Mouse (Mus musculus): ENCODE data around the gene Itpr2.

The Itpr2 gene

DNA sequence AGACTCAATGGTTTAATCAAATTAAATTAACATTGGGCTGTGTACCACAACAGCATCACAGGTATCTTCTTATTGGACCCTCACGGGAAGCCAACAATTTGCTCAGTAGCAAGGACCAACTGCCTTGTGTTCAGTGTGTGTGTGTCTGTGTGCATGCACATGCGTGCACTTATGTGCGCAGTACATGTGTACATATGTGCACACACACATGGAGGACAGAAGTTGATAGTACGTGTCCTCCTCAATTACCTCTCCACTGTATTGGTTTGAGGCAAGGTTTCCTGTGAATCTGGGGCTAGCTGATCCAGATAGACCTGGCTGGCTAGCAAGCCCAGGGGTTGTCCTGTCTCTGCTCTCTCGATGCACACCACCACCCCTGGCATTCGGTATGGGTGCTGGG is 246.4 kb downstream of the Itpr2 start:
- no peak for DNase-seq

- no peak for DNase-seq
Observed at GRCm38 (mm10) chr6:146254931-146255330, 247.1 kb downstream of the Itpr2 start.

GRCm38 (mm10) chr6:146254216-146254820 is 247.7 kb downstream of the Itpr2 start:
- DNase-seq = no peak

GRCm38 (mm10) chr6:146249096-146249495 is 252.9 kb downstream of the Itpr2 start:
- no peak for DNase-seq

DNA sequence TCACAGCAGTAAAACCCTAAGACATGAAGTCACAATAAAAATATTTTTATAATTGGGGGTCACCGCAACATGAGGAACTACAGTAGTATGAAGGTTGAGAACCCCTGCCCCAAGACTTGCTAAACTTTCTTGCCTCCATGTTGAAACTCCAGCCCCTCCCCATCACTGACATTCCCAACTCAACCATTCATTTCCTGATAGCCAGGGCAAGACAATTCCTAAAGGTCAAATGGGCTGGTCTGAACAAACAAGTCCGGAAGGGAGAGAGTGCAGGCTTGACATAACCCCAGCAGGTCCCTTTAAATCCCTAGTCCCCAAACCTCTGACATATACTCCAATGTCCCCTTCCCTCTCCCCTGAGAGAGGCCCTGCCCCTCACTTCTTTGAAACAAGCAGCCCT is 253.7 kb downstream of the Itpr2 start:
- DNase-seq = no peak

DNA sequence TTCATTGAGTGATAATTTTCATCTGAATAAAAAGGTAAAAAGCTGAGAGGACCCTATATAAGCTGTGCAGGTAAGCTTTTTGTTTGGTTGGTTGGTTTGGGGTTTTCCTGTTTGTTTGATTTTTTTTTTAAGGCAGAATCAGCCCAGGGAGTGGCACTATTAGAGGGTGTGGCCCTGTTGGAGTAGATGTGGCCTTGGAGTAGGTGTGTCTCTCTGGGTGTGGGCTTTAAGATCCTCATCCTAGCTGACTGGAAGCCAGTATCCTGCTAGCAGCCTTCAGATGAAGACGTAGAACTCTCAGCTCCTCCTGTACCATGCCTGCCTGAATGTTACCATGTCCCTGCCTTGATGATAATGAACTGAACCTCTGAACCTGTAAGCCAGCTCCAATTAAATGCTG is 254.1 kb downstream of the Itpr2 start:
- DNase-seq = no peak

GRCm38 (mm10) chr6:146246368-146246767 is 255.7 kb downstream of the Itpr2 start:
- no peak for DNase-seq

DNA sequence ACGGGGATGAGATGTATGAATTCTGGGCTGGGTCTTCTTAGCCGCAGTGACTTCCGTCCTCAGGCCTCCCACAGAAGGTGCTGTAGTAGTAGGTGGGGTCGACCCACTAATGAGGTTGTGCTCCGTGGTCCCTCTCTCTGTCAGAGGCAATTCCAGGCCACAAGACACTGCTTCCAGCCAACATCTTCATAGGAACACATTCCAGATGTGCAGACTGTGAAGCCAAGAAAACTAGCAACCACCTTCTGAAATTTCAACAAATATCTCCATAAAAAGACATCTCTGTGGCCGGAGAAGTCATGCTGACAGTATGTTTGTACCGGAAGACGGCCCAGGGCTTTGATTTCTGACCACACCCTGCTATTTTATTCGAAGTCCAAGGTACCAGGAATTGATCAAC is 256.1 kb downstream of the Itpr2 start:
- no peak for DNase-seq

DNA sequence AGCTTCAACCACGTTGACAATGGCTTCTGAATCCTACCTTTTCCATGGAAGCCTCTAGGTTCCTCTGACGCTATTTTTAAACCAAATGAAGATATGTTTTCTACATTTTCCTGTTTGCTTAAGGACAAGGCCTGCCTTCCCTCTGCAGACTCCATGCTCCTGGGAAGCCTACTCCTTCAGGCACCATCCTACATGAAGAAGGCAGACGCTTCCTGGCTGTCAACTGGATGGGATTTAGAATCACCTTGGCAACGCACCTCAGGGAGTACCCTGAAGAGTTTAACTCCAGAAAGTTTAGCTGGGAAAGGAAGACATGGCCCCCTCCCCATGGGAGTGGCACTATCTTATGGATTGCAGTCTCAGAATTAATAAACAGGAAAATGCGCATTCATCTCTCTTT is 259.0 kb downstream of the Itpr2 start:
- DNase-seq = no peak

DNA sequence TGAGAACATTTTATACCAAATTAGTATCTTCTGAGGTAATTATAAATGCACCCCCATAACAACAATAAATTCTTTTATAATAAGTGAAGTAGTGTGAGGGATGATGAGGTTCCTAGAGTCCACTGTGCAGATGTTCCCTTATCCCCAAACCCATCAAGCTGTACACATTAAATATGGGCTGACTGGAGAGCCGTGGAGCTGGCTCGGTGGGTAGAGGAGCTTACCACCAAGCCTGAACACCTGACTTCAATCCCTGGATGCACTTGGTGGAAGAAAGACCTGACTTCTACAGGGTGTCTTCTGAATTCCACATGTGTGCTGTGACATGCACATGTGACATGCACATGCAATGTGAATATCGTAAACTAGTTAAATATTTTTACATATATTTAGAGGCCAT is 260.7 kb downstream of the Itpr2 start:
- no peak for DNase-seq

DNA sequence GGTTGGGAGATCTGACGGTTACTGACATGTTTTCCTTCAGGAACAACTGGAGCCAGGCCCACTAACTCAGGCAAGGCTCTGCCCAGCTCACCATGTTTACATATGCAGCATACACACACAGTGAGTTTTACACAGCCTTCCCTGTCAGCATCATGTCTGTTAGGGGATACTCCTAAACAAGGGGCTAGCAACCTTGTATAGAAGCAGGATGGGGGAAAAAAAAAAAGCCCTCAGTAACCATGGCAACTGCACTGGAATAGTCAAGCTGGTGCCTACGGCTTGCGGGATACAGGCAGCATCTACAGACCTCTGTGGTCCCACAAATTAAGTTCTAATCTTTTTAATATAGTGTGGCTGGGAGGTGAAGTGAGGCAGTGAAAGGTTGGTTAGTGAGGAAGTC is 266.9 kb downstream of the Itpr2 start:
- DNase-seq = no peak

DNA sequence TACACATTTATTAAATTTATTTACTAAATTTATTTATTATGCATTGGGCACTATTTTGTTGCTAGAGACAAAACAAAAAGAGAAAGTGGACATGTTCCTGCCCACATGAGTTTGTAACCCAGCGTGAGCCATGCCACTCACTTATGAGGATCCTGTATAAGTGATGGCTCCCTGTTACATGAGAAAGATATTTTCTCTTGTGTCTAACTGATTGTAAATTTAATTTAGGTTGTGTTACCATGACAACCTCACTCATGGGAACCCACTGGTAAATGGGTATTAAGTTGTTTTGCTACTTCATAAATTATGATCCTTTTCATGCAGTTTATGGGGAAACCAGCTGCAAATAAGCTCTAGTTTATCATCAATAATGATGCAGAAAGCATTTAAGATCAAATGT is 267.6 kb downstream of the Itpr2 start:
- DNase-seq = no peak

GRCm38 (mm10) chr6:146230903-146231302 is 271.1 kb downstream of the Itpr2 start:
- no peak for DNase-seq

DNA sequence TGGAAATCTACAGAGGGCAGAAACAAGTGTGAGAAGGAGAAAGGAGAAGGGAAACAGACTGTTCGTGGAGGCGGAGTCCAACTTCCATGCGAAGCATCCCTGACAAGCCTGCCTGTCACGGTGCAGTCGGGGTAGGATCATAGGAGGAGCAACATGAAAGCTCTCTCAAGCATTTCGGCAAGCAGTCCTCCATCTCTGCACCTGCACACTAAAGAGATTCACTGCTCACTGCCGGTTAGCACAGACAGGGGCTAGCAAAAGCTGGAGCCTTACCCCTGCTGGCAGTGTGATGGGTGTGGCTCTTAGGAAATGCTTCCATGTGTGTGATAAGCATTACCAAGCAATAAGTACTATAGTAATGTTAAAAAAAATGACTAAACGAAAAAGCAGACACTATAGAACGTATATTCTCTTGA is 271.6 kb downstream of the Itpr2 start:
- no peak for DNase-seq

DNA sequence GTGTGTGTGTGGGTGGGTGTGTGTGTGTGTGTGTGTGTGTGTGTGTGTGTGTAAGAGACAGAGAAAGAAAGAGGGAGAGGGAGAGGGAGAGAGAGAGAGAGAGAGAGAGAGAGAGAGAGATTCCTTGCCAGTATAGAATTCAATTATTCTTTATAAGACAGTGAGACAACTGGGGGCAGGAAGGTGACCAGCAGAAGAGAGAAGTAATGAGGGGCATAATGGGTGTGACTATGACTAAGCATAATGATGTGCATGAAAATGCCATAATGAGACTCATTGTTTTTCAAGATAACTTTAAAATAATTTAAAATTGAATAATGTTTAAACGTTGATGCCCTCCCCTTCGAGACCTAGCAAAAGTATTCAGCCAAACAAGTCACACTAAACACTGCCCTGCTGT is 272.1 kb downstream of the Itpr2 start:
- DNase-seq = no peak

GRCm38 (mm10) chr6:146229519-146229918 is 272.5 kb downstream of the Itpr2 start:
- no peak for DNase-seq

DNA sequence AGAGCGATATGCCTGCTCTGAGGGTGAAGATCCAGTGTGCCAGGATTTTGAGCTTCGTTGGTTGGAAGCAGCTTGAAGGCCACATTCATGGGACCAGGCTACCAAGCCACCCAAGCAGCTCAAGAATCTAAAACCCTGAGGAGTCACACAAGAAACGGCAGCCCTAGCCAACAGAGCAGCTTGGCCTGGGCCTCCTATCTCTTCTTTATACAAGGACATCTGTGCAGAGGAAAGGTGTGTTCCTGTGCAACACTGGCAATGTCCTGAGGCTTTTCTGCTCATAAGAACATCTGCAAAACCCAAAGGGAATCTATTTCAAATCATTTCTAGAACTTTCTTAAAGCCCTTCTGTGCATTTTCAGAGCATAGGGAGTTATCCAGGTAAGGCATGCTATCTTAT is 274.0 kb downstream of the Itpr2 start:
- no peak for DNase-seq

- DNase-seq = no peak
Observed at GRCm38 (mm10) chr6:146222403-146223063, 279.5 kb downstream of the Itpr2 start.

GRCm38 (mm10) chr6:146221371-146222336 is 280.4 kb downstream of the Itpr2 start:
- DNase-seq = no peak

GRCm38 (mm10) chr6:146220071-146220470 is 282.0 kb downstream of the Itpr2 start:
- no peak for DNase-seq

DNA sequence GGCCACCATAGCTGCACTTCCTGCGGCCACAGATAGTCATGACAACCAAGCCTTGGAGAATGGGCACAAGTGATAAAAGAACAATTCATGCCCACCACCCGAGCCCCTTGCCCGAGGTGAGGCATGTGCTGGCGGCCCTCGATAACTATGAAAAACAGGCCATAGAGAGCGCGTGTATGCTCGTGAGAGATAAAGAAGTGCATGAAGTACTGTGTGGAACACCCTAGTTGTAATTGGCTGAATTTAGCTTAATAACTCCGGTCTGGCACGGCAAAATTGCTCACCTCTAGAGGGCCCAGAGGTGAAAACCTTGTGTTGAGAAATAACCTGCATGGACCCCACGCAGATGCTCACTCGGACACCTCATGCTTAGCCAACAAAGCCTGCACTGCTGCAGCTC is 282.5 kb downstream of the Itpr2 start:
- no peak for DNase-seq

GRCm38 (mm10) chr6:146215302-146215701 is 286.7 kb downstream of the Itpr2 start:
- no peak for DNase-seq

GRCm38 (mm10) chr6:146212339-146212738 is 289.7 kb downstream of the Itpr2 start:
- DNase-seq = no peak

GRCm38 (mm10) chr6:146211233-146211632 is 290.8 kb downstream of the Itpr2 start:
- DNase-seq = no peak

All from cerebellum, adult 9-11 months (tissue).